Mouse (Mus musculus) hindbrain, embryonic 16.5 days (tissue): Measurements from ENCODE around the gene Prrc2a. TPM values are rescaled to one million over a fixed set of nuclear protein-coding genes. Genes with fewer than 3 reads are reported as not detected.

Experiments
- ATAC-seq: fragments of 200-750 bp; cut with Nextera tagmentation; 2 replicates; pipeline ENCODE4 v1.8.0; 2017; ENCODE audit warnings: moderate TSS enrichment, moderate library complexity
- H3K27ac ChIP-seq: fragments of 300-500 bp; sonication (generic); 2 replicates; pipeline ENCODE4 v1.5.1; 2014; ENCODE audit warnings: low read depth, mild to moderate bottlenecking, control low read depth, low read length, moderate library complexity
- H3K27me3 ChIP-seq: fragments of 300-500 bp; sonication (generic); replicated peaks from 2 replicates; pipeline ENCODE4 v1.6.1; 2014; ENCODE audit warnings: low read length; ENCODE audit not compliant: control insufficient read depth, insufficient read depth
- H3K36me3 ChIP-seq: fragments of 300-500 bp; sonication (generic); 2 replicates; pipeline ENCODE4 v1.6.1; 2014; ENCODE audit warnings: mild to moderate bottlenecking, low read length, moderate library complexity, mixed read lengths; ENCODE audit not compliant: control insufficient read depth, insufficient read depth
- H3K4me1 ChIP-seq: fragments of 300-500 bp; sonication (generic); 2 replicates; pipeline ENCODE4 v1.6.1; 2014; ENCODE audit warnings: low read depth, low read length; ENCODE audit not compliant: control insufficient read depth, insufficient read depth
- H3K4me2 ChIP-seq: fragments of 300-500 bp; sonication (generic); 2 replicates; pipeline ENCODE4 v1.6.1; 2014; ENCODE audit warnings: mild to moderate bottlenecking, low read length, control low read depth, moderate library complexity
- H3K4me3 ChIP-seq: fragments of 300-500 bp; sonication (generic); 2 replicates; pipeline ENCODE4 v1.5.1; 2014; ENCODE audit warnings: mild to moderate bottlenecking, low read length, control low read depth, moderate library complexity
- H3K9ac ChIP-seq: fragments of 300-500 bp; sonication (generic); 2 replicates; pipeline ENCODE4 v1.6.1; 2014; ENCODE audit warnings: low read depth, mild to moderate bottlenecking, control low read depth, low read length, moderate library complexity
- H3K9me3 ChIP-seq: fragments of 300-500 bp; sonication (generic); 2 replicates; pipeline ENCODE4 v1.6.1; 2014; ENCODE audit warnings: mild to moderate bottlenecking, low read length, moderate library complexity; ENCODE audit not compliant: control insufficient read depth
- WGBS: fragments of 180-500 bp; shearing (Covaris S2); extraction: QIAGEN DNeasy Blood & Tissue Kit; methylation state at CpG from one replicate; pipeline ENCODE4 v1.1.7; 2014; 5-methylcytosine and 5-hydroxymethylcytosine counted together
- polyA plus RNA-seq: library from polyadenylated mRNA; unstranded; fragments of >200 nt; fragmentation: Nextera tagmentation; extraction: Ambion mirVana; gene quantifications from 2 replicates; pipeline ENCODE4 v1.2.1, GENCODE M21; 2015

Prrc2a gene
- polyA plus RNA-seq, 1 experiment from 2014 or later = 138 TPM

DNA sequence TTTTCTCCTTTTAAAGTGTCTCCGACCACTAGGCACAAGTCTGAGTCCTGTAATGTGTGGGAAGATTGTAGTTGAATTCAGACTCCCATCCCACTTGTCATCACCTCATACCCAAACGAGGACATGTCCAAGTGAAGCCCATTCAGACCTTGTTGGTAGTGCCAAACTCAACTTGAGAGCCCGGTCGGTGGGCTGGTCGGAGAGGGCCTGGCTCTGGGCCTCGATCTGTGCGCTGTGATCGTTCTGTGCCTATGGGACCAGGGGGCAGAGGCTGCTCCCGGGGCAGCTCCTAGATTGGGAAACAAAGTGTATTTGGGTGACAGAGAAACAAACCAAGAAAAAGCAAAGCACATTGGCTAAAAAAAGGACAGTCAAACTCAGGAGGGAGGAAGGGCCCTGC is 11.6 kb downstream of the Prrc2a start:
- no peaks in the 10 kb centered on the region for H3K9me3 ChIP-seq
- H3K27ac ChIP-seq = no peak overlapping the region
- H3K9ac ChIP-seq = no peak overlapping the region
- no peak overlapping the region for H3K4me2 ChIP-seq
- no peaks in the 10 kb centered on the region for H3K4me1 ChIP-seq
- no peaks in the 10 kb centered on the region for H3K27me3 ChIP-seq
- WGBS = 92% methylated on average over 9 of the region's 9 CpGs
- H3K4me3 ChIP-seq = no peak overlapping the region
- ATAC-seq = no peak
- peaks cover 92% of the 10 kb centered on the region for H3K36me3 ChIP-seq

GRCm38 (mm10) chr17:35152121-35152520 is 12.6 kb downstream of the Prrc2a start:
- H3K27me3 ChIP-seq = no peaks in the 10 kb centered on the region
- H3K36me3 ChIP-seq = peaks cover 88% of the 10 kb centered on the region
- no peak overlapping the region for H3K4me2 ChIP-seq
- H3K9ac ChIP-seq = no peak overlapping the region
- no peaks in the 10 kb centered on the region for H3K4me1 ChIP-seq
- H3K9me3 ChIP-seq = no peaks in the 10 kb centered on the region
- H3K4me3 ChIP-seq = no peak overlapping the region
- WGBS = 93% methylated on average over 4 of the region's 4 CpGs
- no peak overlapping the region for H3K27ac ChIP-seq
- no peak for ATAC-seq

DNA sequence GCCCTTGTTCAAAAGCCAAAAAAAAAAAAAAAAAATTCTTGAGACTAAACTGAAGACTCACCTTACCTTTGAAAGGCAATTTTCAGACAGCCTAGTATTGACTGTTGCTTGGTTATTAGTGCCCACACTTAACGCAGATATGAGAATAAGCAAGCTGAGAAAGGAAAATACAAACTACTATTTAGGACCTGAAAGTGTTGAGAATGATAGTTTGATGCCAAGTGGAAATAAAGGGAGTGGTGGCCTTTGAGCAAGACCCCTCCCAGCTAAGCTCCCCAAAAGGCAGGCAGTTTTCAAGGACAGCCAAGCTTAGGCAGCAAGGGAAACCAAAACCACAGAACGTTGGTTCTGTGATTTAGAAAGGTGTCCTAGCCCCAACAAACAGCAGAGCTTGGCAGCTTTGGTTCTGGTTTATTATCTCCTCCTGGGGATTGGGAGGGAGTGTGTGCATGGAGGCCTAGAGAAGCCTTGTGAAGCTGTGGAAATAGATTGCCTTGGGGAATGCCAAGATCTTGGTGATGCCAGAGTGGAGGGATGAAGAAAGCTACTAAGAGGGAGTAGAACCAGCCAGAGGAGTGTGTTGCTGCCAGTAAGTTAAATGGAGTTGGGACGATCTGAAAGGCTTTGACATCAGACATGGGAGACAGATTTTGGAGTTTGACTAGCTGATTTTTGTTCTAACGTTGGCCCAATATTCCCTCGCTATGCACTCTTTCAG is 16.6 kb downstream of the Prrc2a start:
- ATAC-seq = no peak
- Histone ChIP-seq H3K4me2 (no peak overlapping the region), H3K36me3 (peaks cover 87% of the 10 kb centered on the region), H3K27me3 (no peaks in the 10 kb centered on the region), H3K9ac (no peak overlapping the region), H3K4me3 (no peak overlapping the region), H3K9me3 (peaks cover 3% of the 10 kb centered on the region; the same call in 1 of the 2 replicates), H3K4me1 (no peaks in the 10 kb centered on the region), H3K27ac (no peak overlapping the region)
- 72% methylated on average over 5 of the region's 5 CpGs for WGBS

DNA sequence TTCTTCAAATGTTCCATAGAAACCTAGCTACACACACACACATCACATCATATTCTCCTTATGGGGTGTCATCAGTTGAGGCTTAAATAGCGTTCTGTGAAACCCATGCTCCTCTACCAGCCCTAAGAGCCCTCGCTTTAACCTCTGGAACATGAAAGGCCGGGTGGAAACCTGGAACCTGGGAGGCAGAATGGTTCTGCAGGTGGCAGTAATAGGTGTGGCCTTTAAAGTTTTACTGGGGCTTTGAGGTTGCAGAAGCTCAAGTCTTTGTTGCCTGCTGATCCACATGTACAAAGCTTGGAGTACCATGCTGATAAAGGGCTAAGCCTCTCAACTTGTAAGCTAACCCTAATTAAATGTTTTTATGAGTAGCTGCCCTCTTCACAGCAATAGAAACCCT is 17.3 kb downstream of the Prrc2a start:
- Histone ChIP-seq H3K36me3 (peaks cover 88% of the 10 kb centered on the region), H3K9me3 (peaks cover 3% of the 10 kb centered on the region; the same call in 1 of the 2 replicates), H3K27me3 (no peaks in the 10 kb centered on the region), H3K4me3 (no peak overlapping the region), H3K9ac (no peak overlapping the region), H3K27ac (no peak overlapping the region), H3K4me2 (no peak overlapping the region), H3K4me1 (no peaks in the 10 kb centered on the region)
- no peak for ATAC-seq
- WGBS = 63% methylated on average over 3 of the region's 3 CpGs

- Histone ChIP-seq H3K27ac (no peak overlapping the region), H3K9me3 (peaks cover 3% of the 10 kb centered on the region; the same call in 1 of the 2 replicates), H3K9ac (no peak overlapping the region), H3K4me3 (no peak overlapping the region), H3K27me3 (no peaks in the 10 kb centered on the region), H3K4me1 (no peaks in the 10 kb centered on the region), H3K4me2 (no peak overlapping the region), H3K36me3 (peaks cover 90% of the 10 kb centered on the region)
- no peak for ATAC-seq
- 90% methylated on average over 5 of the region's 5 CpGs for WGBS
Measured at GRCm38 (mm10) chr17:35146139-35146538, 18.6 kb downstream of the Prrc2a start.

DNA sequence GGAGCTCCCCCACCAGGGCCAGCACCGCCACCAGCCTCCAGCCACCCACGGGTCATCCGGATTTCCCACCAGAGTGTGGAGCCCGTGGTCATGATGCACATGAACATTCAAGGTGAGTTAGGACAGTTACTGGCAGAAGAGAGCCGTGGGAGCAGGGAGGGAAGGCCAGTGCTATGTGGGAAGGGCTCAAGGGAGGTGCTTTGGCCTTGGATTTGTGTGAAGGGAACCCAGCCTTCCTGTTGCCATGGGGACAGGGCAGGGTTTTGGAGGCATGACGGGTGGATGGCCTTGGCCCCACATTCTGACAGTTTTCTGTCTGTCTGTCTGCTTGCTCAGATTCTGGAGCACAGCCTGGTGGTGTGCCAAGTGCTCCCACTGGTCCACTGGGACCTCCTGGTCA is 22.7 kb downstream of the Prrc2a start:
- WGBS = 94% methylated on average over 6 of the region's 6 CpGs
- H3K9ac ChIP-seq = no peak overlapping the region
- peaks cover 3% of the 10 kb centered on the region; the same call in 1 of the 2 replicates for H3K9me3 ChIP-seq
- H3K27ac ChIP-seq = no peak overlapping the region
- peaks cover 8% of the 10 kb centered on the region for H3K4me1 ChIP-seq
- ATAC-seq = no peak
- H3K4me3 ChIP-seq = no peak overlapping the region
- no peaks in the 10 kb centered on the region for H3K27me3 ChIP-seq
- no peak overlapping the region for H3K4me2 ChIP-seq
- peaks cover 76% of the 10 kb centered on the region for H3K36me3 ChIP-seq

GRCm38 (mm10) chr17:35140490-35140996 is 24.2 kb downstream of the Prrc2a start:
- no peak overlapping the region for H3K4me3 ChIP-seq
- H3K9me3 ChIP-seq = peaks cover 3% of the 10 kb centered on the region; the same call in 1 of the 2 replicates
- H3K27ac ChIP-seq = no peak overlapping the region
- ATAC-seq = no peak
- no peak overlapping the region for H3K9ac ChIP-seq
- WGBS = 75% methylated on average over 16 of the region's 16 CpGs
- H3K27me3 ChIP-seq = no peaks in the 10 kb centered on the region
- H3K36me3 ChIP-seq = peaks cover 62% of the 10 kb centered on the region
- H3K4me1 ChIP-seq = peaks cover 16% of the 10 kb centered on the region
- no peak overlapping the region for H3K4me2 ChIP-seq

DNA sequence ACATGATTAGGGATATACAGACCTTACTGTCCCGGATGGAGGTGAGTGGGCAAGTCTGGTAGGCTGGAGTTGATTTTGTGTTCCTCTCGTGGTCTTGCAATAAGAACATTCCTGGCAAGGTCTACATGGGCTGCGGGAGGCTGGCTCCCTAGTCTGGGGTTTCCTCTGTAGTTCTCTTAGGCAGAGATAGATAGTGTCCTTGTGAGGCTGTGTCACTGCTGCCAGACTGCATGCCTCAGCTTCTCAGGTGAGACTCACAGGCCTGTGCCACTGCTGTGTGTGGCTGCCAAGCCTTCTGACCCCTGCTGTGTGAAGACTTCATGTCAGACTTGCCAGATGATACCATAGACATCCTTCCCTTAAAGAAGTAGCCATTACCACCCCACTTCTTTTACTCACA is 25.4 kb downstream of the Prrc2a start:
- H3K27ac ChIP-seq = no peak overlapping the region
- peaks cover 16% of the 10 kb centered on the region for H3K4me1 ChIP-seq
- H3K4me3 ChIP-seq = no peak overlapping the region
- 86% methylated on average over 3 of the region's 3 CpGs for WGBS
- no peak for ATAC-seq
- no peaks in the 10 kb centered on the region for H3K27me3 ChIP-seq
- peaks cover 49% of the 10 kb centered on the region for H3K36me3 ChIP-seq
- no peak overlapping the region for H3K9ac ChIP-seq
- peaks cover 3% of the 10 kb centered on the region; the same call in 1 of the 2 replicates for H3K9me3 ChIP-seq
- no peak overlapping the region for H3K4me2 ChIP-seq

- H3K36me3 ChIP-seq = peaks cover 15% of the 10 kb centered on the region
- peak overlapping the region; percentile 78 for H3K4me2 ChIP-seq
- no peaks in the 10 kb centered on the region for H3K9me3 ChIP-seq
- peak overlapping the region; percentile 72 for H3K4me3 ChIP-seq
- ATAC-seq = peak; percentile 62
- peak overlapping the region; percentile 92 for H3K27ac ChIP-seq
- WGBS = under 1% methylated on average over 42 of the region's 43 CpGs
- peak overlapping the region; percentile 71 for H3K9ac ChIP-seq
- no peaks in the 10 kb centered on the region for H3K27me3 ChIP-seq
- peaks cover 16% of the 10 kb centered on the region for H3K4me1 ChIP-seq
Measured at GRCm38 (mm10) chr17:35135591-35136320, 28.9 kb downstream of the Prrc2a start.
